Mouse (Mus musculus): ENCODE data around the gene Grik1.

- TF ChIP-seq CTCF (IDR thresholded peaks at IDR 0.05; ENCODE audit: borderline replicate concordance, insufficient read depth, low read length) (no peak), POLR2A (IDR thresholded peaks at IDR 0.05; ENCODE audit: low read depth, low read length) (no peak)
Measured at GRCm38 (mm10) chr16:88203985-88204384, 86.1 kb downstream of the Grik1 start.
